Mouse (Mus musculus): ENCODE measurements around the gene Matn3.

DNA sequence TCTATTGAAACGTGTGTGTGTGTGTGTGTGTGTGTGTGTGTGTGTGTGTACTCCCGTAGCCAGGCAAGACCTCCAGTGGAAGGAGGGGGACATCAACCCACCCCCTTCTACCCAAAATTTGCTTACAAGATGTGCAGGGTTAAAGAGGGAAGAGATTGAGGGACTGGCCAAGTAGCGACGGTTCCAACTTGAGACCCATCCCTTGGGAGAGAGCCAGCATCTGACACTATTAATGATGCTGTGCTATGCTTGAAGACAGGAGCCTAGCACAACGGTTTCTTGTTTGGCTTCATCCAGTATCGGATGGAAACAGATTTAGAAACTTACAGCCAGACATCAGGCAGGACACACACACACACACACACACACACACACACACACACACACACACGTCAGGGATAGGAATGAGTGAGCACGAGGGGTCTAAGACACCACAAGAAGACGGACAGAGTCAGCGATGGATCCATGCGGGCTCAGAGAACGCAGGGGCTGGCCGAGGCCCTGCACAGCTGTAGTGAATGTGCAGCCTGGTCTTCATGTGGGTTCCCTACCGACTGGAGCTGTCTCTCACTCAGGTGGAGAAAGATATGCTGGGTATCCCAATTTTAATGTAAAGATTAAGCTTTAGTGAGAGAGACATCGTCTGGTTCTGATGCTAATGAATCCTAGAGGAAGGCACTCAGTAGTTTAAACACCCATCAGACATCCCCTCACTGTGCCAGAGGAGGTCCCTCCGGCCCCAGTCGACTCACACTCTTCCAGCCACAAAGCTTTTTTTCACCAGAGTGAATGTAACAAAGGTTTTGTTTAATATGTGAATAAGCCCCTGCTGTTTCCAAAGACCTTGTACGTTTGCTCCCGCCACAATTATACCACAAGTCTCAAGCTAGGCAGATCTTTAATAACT lies 48.6 kb upstream of the Matn3 start:
- no peak for TF ChIP-seq CTCF (conservative IDR thresholded peaks at IDR 0.05; ENCODE audit: low read length)
- TF ChIP-seq POU5F1 (IDR thresholded peaks at IDR 0.05; ENCODE audit: borderline replicate concordance, low read length) = no peak
